ENCODE assay signal across 15 mouse cellular contexts in genomic region chr9:114691112-114691511, GRCm38 (mm10). TPM values are rescaled to one million over a fixed set of nuclear protein-coding genes. Genes with fewer than 3 reads are reported as not detected.
DNase-seq lines count a peak whose midpoint lies in the region; ATAC-seq lines count a peak whose summit lies in the region.
"Had no signal": no experiment of that assay in that cellular context is flagged by ENCODE, and none has a peak within 500 bp of the region (broad histone marks: within the 10 kb centered on the region; RNA-seq: fewer than 3 reads in every experiment).

No protein-coding gene starts in this region.

- no peak overlapping the region for H3K9ac ChIP-seq in forebrain, embryonic 15.5 days (replicated peaks)
- H3K9ac ChIP-seq in forebrain, embryonic 11.5 days (ENCODE audit: low read length) = no peak overlapping the region
- H3K9ac ChIP-seq in kidney, embryonic 15.5 days = no peak overlapping the region
- no peak overlapping the region for H3K9ac ChIP-seq in neural tube, embryonic 15.5 days (replicated peaks)
- H3K9ac ChIP-seq: lung, embryonic 15.5 days; stomach, embryonic 15.5 days had no signal

- no peak for ATAC-seq in forebrain, embryonic 15.5 days (replicated peaks)
- ATAC-seq in forebrain, embryonic 11.5 days (replicated peaks; ENCODE audit: low FRiP score) = no peak
- no peak for ATAC-seq in kidney, embryonic 15.5 days (replicated peaks; ENCODE audit: low FRiP score)
- ATAC-seq in neural tube, embryonic 15.5 days (ENCODE audit: low FRiP score) = no peak
- ATAC-seq: intestine, embryonic 15.5 days had no signal

- peaks cover 66% of the 10 kb centered on the region for H3K79me2 ChIP-seq in macrophage (ENCODE audit: inconsistent target)

- H3K27ac ChIP-seq in forebrain, embryonic 15.5 days (replicated peaks) = no peak overlapping the region
- no peak overlapping the region for H3K27ac ChIP-seq in forebrain, embryonic 11.5 days (ENCODE audit: low read depth, low read length)
- H3K27ac ChIP-seq in kidney, embryonic 15.5 days = no peak overlapping the region
- peak overlapping the region; percentile 46 for H3K27ac ChIP-seq in macrophage
- no peak overlapping the region for H3K27ac ChIP-seq in neural tube, embryonic 15.5 days (replicated peaks)
- H3K27ac ChIP-seq: embryonic facial prominence, embryonic 13.5 days; intestine, embryonic 15.5 days; kidney, postnatal 0 days; lung, embryonic 15.5 days; stomach, embryonic 15.5 days had no signal

- no peak overlapping the region for H3K4me3 ChIP-seq in forebrain, embryonic 15.5 days
- H3K4me3 ChIP-seq in forebrain, embryonic 11.5 days (ENCODE audit: low read depth, low read length) = no peak overlapping the region
- H3K4me3 ChIP-seq in kidney, embryonic 15.5 days (replicated peaks) = no peak overlapping the region
- H3K4me3 ChIP-seq in macrophage (ENCODE audit: inconsistent target) = no peak overlapping the region
- 0 out of 2 replicates have a peak overlapping the region, but pooled peaks have one; percentile 84 for H3K4me3 ChIP-seq in neural tube, embryonic 15.5 days (replicated peaks)

- peaks cover 28% of the 10 kb centered on the region for H3K36me3 ChIP-seq in forebrain, embryonic 15.5 days
- peaks cover 2% of the 10 kb centered on the region; the same call in 1 of the 2 replicates for H3K36me3 ChIP-seq in forebrain, embryonic 11.5 days (ENCODE audit: control insufficient read depth, insufficient read depth, low read length)
- H3K36me3 ChIP-seq in kidney, embryonic 15.5 days = peaks cover 34% of the 10 kb centered on the region
- H3K36me3 ChIP-seq in macrophage (ENCODE audit: inconsistent target) = no peaks in the 10 kb centered on the region; the same call in 1 of the 2 replicates
- peaks cover 24% of the 10 kb centered on the region for H3K36me3 ChIP-seq in neural tube, embryonic 15.5 days

- DNase-seq in forebrain, embryonic 11.5 days (ENCODE audit: low spot score) = no peak
- no peak for DNase-seq in kidney, postnatal 10 days
- DNase-seq in right cerebral cortex, postnatal 25 days = no peak
- no peak for DNase-seq in thymus, postnatal 14 days
- DNase-seq: adrenal gland, adult 2 months; cerebellum, adult 11 months had no signal

- no peaks in the 10 kb centered on the region for H3K9me3 ChIP-seq in forebrain, embryonic 15.5 days
- H3K9me3 ChIP-seq in forebrain, embryonic 11.5 days (ENCODE audit: control insufficient read depth, low read length) = no peaks in the 10 kb centered on the region
- no peaks in the 10 kb centered on the region for H3K9me3 ChIP-seq in kidney, embryonic 15.5 days (replicated peaks)
- no peaks in the 10 kb centered on the region for H3K9me3 ChIP-seq in neural tube, embryonic 15.5 days (replicated peaks)
- H3K9me3 ChIP-seq: embryonic facial prominence, embryonic 13.5 days; intestine, embryonic 15.5 days; lung, embryonic 15.5 days; stomach, embryonic 15.5 days had no signal

- peaks cover 25% of the 10 kb centered on the region for H3K4me1 ChIP-seq in forebrain, embryonic 15.5 days
- H3K4me1 ChIP-seq in forebrain, embryonic 11.5 days (replicated peaks; ENCODE audit: control insufficient read depth, insufficient read depth, low read length) = peaks cover 5% of the 10 kb centered on the region; the same call in 1 of the 2 replicates
- H3K4me1 ChIP-seq in kidney, embryonic 15.5 days = peaks cover 27% of the 10 kb centered on the region
- H3K4me1 ChIP-seq in neural tube, embryonic 15.5 days = peaks cover 33% of the 10 kb centered on the region

- 0 out of 2 replicates have a peak overlapping the region, but pooled peaks have one; percentile 69 for H3K4me2 ChIP-seq in forebrain, embryonic 15.5 days (replicated peaks)
- no peak overlapping the region for H3K4me2 ChIP-seq in forebrain, embryonic 11.5 days (ENCODE audit: low read depth, low read length, severe bottlenecking)
- peak overlapping the region; percentile 88; the same call in 1 of the 2 replicates for H3K4me2 ChIP-seq in kidney, embryonic 15.5 days
- peak overlapping the region; percentile 66 for H3K4me2 ChIP-seq in neural tube, embryonic 15.5 days

- H3K27me3 ChIP-seq in forebrain, embryonic 15.5 days = no peaks in the 10 kb centered on the region
- H3K27me3 ChIP-seq in forebrain, embryonic 11.5 days (ENCODE audit: control insufficient read depth, insufficient read depth, low read length) = no peaks in the 10 kb centered on the region
- no peaks in the 10 kb centered on the region for H3K27me3 ChIP-seq in kidney, embryonic 15.5 days
- H3K27me3 ChIP-seq in neural tube, embryonic 15.5 days (replicated peaks) = no peaks in the 10 kb centered on the region
- H3K27me3 ChIP-seq: embryonic facial prominence, embryonic 13.5 days; intestine, embryonic 15.5 days; lung, embryonic 15.5 days; stomach, embryonic 15.5 days had no signal

RNA-seq across cellular contexts. Expression of gene Dync1li1, which starts 2.5 kb away (rescaled TPM):
- 110 and 113 TPM in 2 replicates for polyA plus RNA-seq in forebrain, embryonic 15.5 days (2015; fragmentation: Nextera tagmentation; extraction: Ambion mirVana)
- polyA plus RNA-seq in forebrain, embryonic 11.5 days (2014; fragmentation: Nextera tagmentation; extraction: Ambion mirVana) = 76.1 and 84.0 TPM in 2 replicates
- 62.2 and 67.5 TPM in 2 replicates for polyA plus RNA-seq in kidney, embryonic 15.5 days (2015; fragmentation: Nextera tagmentation; extraction: Ambion mirVana)
- 100 to 1,000 TPM in 1 of 26 experiments, 10 to 100 TPM in 25; 34.1 to 104 (median 52.5) TPM for total RNA-seq in macrophage (2018; cell fraction: chromatin; rRNA removed)
- total RNA-seq in macrophage (2018; cell fraction: cytosol; rRNA removed) = 10 to 100 TPM; 46.7 to 70.7 (median 53.5) TPM
- 10 to 100 TPM; 35.0 to 59.1 (median 50.4) TPM for total RNA-seq in macrophage (2018; cell fraction: nucleus; rRNA removed)
- polyA plus RNA-seq in macrophage (2018) = 39.8 to 54.4 TPM (median 39.9 TPM) in 3 replicates
- 124 and 140 TPM in 2 replicates for polyA plus RNA-seq in neural tube, embryonic 15.5 days (2015; fragmentation: Nextera tagmentation; extraction: Ambion mirVana)

RNA-seq across cellular contexts. Expression of gene Cmtm6, which starts 39.8 kb away (rescaled TPM):
- polyA plus RNA-seq in forebrain, embryonic 15.5 days (2015; fragmentation: Nextera tagmentation; extraction: Ambion mirVana) = 24.7 and 26.5 TPM in 2 replicates
- polyA plus RNA-seq in forebrain, embryonic 11.5 days (2014; fragmentation: Nextera tagmentation; extraction: Ambion mirVana) = 26.9 and 27.2 TPM in 2 replicates
- polyA plus RNA-seq in kidney, embryonic 15.5 days (2015; fragmentation: Nextera tagmentation; extraction: Ambion mirVana) = 56.3 and 57.6 TPM in 2 replicates
- 10 to 100 TPM in 25 of 26 experiments, 1 to 10 TPM in 1; 9.5 to 94.2 (median 29.7) TPM for total RNA-seq in macrophage (2018; cell fraction: chromatin; rRNA removed)
- 100 to 1,000 TPM in 12 of 26 experiments, 10 to 100 TPM in 14; 60.7 to 138 (median 99.6) TPM for total RNA-seq in macrophage (2018; cell fraction: cytosol; rRNA removed)
- total RNA-seq in macrophage (2018; cell fraction: nucleus; rRNA removed) = 100 to 1,000 TPM in 10 of 26 experiments, 10 to 100 TPM in 16; 54.2 to 141 (median 94.4) TPM
- polyA plus RNA-seq in macrophage (2018) = 61.4 to 121 TPM (median 79.5 TPM) in 3 replicates
- polyA plus RNA-seq in neural tube, embryonic 15.5 days (2015; fragmentation: Nextera tagmentation; extraction: Ambion mirVana) = 17.9 and 29.2 TPM in 2 replicates

RNA-seq across cellular contexts. Expression of gene Cnot10, which starts 51.1 kb away (rescaled TPM):
- polyA plus RNA-seq in forebrain, embryonic 15.5 days (2015; fragmentation: Nextera tagmentation; extraction: Ambion mirVana) = 57.9 and 60.1 TPM in 2 replicates
- 76.0 and 78.8 TPM in 2 replicates for polyA plus RNA-seq in forebrain, embryonic 11.5 days (2014; fragmentation: Nextera tagmentation; extraction: Ambion mirVana)
- polyA plus RNA-seq in kidney, embryonic 15.5 days (2015; fragmentation: Nextera tagmentation; extraction: Ambion mirVana) = 66.3 and 68.7 TPM in 2 replicates
- total RNA-seq in macrophage (2018; cell fraction: chromatin; rRNA removed) = 100 to 1,000 TPM in 3 of 26 experiments, 10 to 100 TPM in 23; 17.9 to 122 (median 64.2) TPM
- 10 to 100 TPM in 24 of 26 experiments, 1 to 10 TPM in 2; 9.1 to 16.0 (median 12.5) TPM for total RNA-seq in macrophage (2018; cell fraction: cytosol; rRNA removed)
- total RNA-seq in macrophage (2018; cell fraction: nucleus; rRNA removed) = 10 to 100 TPM; 11.2 to 73.7 (median 30.4) TPM
- 13.8 to 17.7 TPM (median 14.6 TPM) in 3 replicates for polyA plus RNA-seq in macrophage (2018)
- 54.2 and 57.8 TPM in 2 replicates for polyA plus RNA-seq in neural tube, embryonic 15.5 days (2015; fragmentation: Nextera tagmentation; extraction: Ambion mirVana)
